Mouse (Mus musculus) liver, embryonic 11.5 days (tissue): ENCODE data around the gene Fam174b. TPM values are rescaled to one million over a fixed set of nuclear protein-coding genes. Genes with fewer than 3 reads are reported as not detected.

Experiments used
- ATAC-seq: fragments of 200-750 bp; cut with Nextera tagmentation; replicated peaks from 2 replicates; pipeline ENCODE4 v1.8.0; 2017; ENCODE audit warnings: moderate number of reproducible peaks, mild to moderate bottlenecking, moderate TSS enrichment, moderate library complexity; ENCODE audit not compliant: low FRiP score
- DNase-seq: peaks from one replicate; pipeline ENCODE4 v3.0.0-alpha.2; 2017; ENCODE audit warnings: low spot score
- H3K27ac ChIP-seq: fragments of 300-500 bp; sonication (generic); 2 replicates; pipeline ENCODE4 v1.5.1; 2014; ENCODE audit warnings: mild to moderate bottlenecking, low read depth, low read length, control low read depth
- H3K27me3 ChIP-seq: fragments of 300-500 bp; sonication (generic); replicated peaks from 2 replicates; pipeline ENCODE4 v1.6.1; 2014; ENCODE audit warnings: low read length, mixed read lengths; ENCODE audit not compliant: control insufficient read depth, insufficient read depth
- H3K36me3 ChIP-seq: fragments of 300-500 bp; sonication (generic); 2 replicates; pipeline ENCODE4 v1.6.1; 2014; ENCODE audit warnings: mild to moderate bottlenecking, low read length, moderate library complexity, mixed read lengths; ENCODE audit not compliant: control insufficient read depth, insufficient read depth
- H3K4me1 ChIP-seq: fragments of 300-500 bp; sonication (generic); replicated peaks from 2 replicates; pipeline ENCODE4 v1.6.1; 2014; ENCODE audit warnings: low read length, mixed read lengths; ENCODE audit not compliant: control insufficient read depth, insufficient read depth
- H3K4me2 ChIP-seq: fragments of 300-500 bp; sonication (generic); 2 replicates; pipeline ENCODE4 v1.6.1; 2014; ENCODE audit warnings: mild to moderate bottlenecking, control low read depth, moderate library complexity
- H3K4me3 ChIP-seq: fragments of 300-500 bp; sonication (generic); 2 replicates; pipeline ENCODE4 v1.5.1; 2014; ENCODE audit warnings: low read depth, low read length, control low read depth
- H3K9ac ChIP-seq: fragments of 300-500 bp; sonication (generic); 2 replicates; pipeline ENCODE4 v1.6.1; 2014; ENCODE audit warnings: low read depth, low read length, control low read depth
- H3K9me3 ChIP-seq: fragments of 300-500 bp; sonication (generic); 2 replicates; pipeline ENCODE4 v1.6.1; 2016; ENCODE audit warnings: low read length, inconsistent platforms, mixed read lengths; ENCODE audit not compliant: control insufficient read depth
- WGBS: fragments of 180-500 bp; shearing (Covaris S2); extraction: QIAGEN DNeasy Blood & Tissue Kit; methylation state at CpG from one replicate; pipeline ENCODE4 v1.1.7; 2014; 5-methylcytosine and 5-hydroxymethylcytosine counted together
- polyA plus RNA-seq: library from polyadenylated mRNA; unstranded; fragments of >200 nt; fragmentation: Nextera tagmentation; extraction: Ambion mirVana; gene quantifications from 2 replicates; pipeline ENCODE4 v1.2.1, GENCODE M21; 2014

The Fam174b gene
- polyA plus RNA-seq: 13.8 and 17.1 TPM in 2 replicates

- Histone ChIP-seq H3K27ac (no peak within 1 kb of the TSS), H3K36me3 (no peaks in the 10 kb centered on the region), H3K27me3 (peaks cover 29% of the 10 kb centered on the region), H3K4me3 (peak within 1 kb of the TSS; percentile 56), H3K4me2 (peak within 1 kb of the TSS; percentile 82), H3K4me1 (no peaks in the 10 kb centered on the region), H3K9me3 (no peaks in the 10 kb centered on the region), H3K9ac (peak within 1 kb of the TSS; percentile 35)
- peak; percentile 80 for ATAC-seq
- DNase-seq: peak; percentile 67
- WGBS: 2% methylated on average over 94 of the region's 94 CpGs
These were observed at the start of gene Fam174b for GRCm38 (mm10) chr7:73740111-73741035. Gene Fam174b, plus strand, starts transcription at chr7:73740302.

- H3K36me3 ChIP-seq: no peaks in the 10 kb centered on the region
- no peak for ATAC-seq
- H3K4me2 ChIP-seq: no peak overlapping the region
- H3K9me3 ChIP-seq: no peaks in the 10 kb centered on the region
- no peak overlapping the region for H3K27ac ChIP-seq
- WGBS: 51% methylated on average over 3 of the region's 3 CpGs
- H3K27me3 ChIP-seq: no peaks in the 10 kb centered on the region
- H3K9ac ChIP-seq: no peak overlapping the region
- H3K4me1 ChIP-seq: no peaks in the 10 kb centered on the region
- H3K4me3 ChIP-seq: no peak overlapping the region
- no peak for DNase-seq
These were observed 43.0 kb upstream of the Fam174b start for GRCm38 (mm10) chr7:73697092-73697491.

GRCm38 (mm10) chr7:73704305-73704704, 35.8 kb upstream of the Fam174b start:
- Histone ChIP-seq H3K4me1 (no peaks in the 10 kb centered on the region), H3K36me3 (no peaks in the 10 kb centered on the region), H3K27ac (no peak overlapping the region), H3K9ac (no peak overlapping the region), H3K4me2 (no peak overlapping the region), H3K4me3 (no peak overlapping the region), H3K27me3 (no peaks in the 10 kb centered on the region), H3K9me3 (no peaks in the 10 kb centered on the region)
- DNase-seq (no peak), ATAC-seq (no peak)

GRCm38 (mm10) chr7:73713506-73713905, 26.6 kb upstream of the Fam174b start:
- Histone ChIP-seq H3K36me3 (no peaks in the 10 kb centered on the region), H3K27ac (no peak overlapping the region), H3K9ac (no peak overlapping the region), H3K4me2 (no peak overlapping the region), H3K4me1 (no peaks in the 10 kb centered on the region), H3K27me3 (no peaks in the 10 kb centered on the region), H3K4me3 (no peak overlapping the region), H3K9me3 (no peaks in the 10 kb centered on the region)
- DNase-seq (no peak), ATAC-seq (no peak)
- WGBS: 76% methylated on average over 8 of the region's 8 CpGs

- Histone ChIP-seq H3K27ac (no peak overlapping the region), H3K4me1 (no peaks in the 10 kb centered on the region), H3K36me3 (no peaks in the 10 kb centered on the region), H3K9ac (no peak overlapping the region), H3K9me3 (no peaks in the 10 kb centered on the region), H3K27me3 (no peaks in the 10 kb centered on the region), H3K4me2 (no peak overlapping the region), H3K4me3 (no peak overlapping the region)
- DNase-seq (no peak), ATAC-seq (no peak)
- 64% methylated on average over 15 of the region's 15 CpGs for WGBS
These were observed 24.0 kb upstream of the Fam174b start for GRCm38 (mm10) chr7:73715928-73716749.

- Histone ChIP-seq H3K27ac (no peak overlapping the region), H3K4me2 (no peak overlapping the region), H3K36me3 (no peaks in the 10 kb centered on the region), H3K27me3 (no peaks in the 10 kb centered on the region), H3K9ac (no peak overlapping the region), H3K9me3 (no peaks in the 10 kb centered on the region), H3K4me1 (no peaks in the 10 kb centered on the region), H3K4me3 (no peak overlapping the region)
- ATAC-seq: no peak
- 88% methylated on average over 3 of the region's 3 CpGs for WGBS
- no peak for DNase-seq
These were observed 23.3 kb upstream of the Fam174b start for GRCm38 (mm10) chr7:73716841-73717240.

GRCm38 (mm10) chr7:73718031-73718430, 22.1 kb upstream of the Fam174b start:
- DNase-seq (no peak), ATAC-seq (no peak)
- H3K36me3 ChIP-seq: no peaks in the 10 kb centered on the region
- H3K4me3 ChIP-seq: no peak overlapping the region
- no peak overlapping the region for H3K27ac ChIP-seq
- no peak overlapping the region for H3K9ac ChIP-seq
- no peak overlapping the region for H3K4me2 ChIP-seq
- no peaks in the 10 kb centered on the region for H3K4me1 ChIP-seq
- H3K9me3 ChIP-seq: no peaks in the 10 kb centered on the region
- WGBS: 70% methylated on average over 10 of the region's 10 CpGs
- no peaks in the 10 kb centered on the region for H3K27me3 ChIP-seq

- ATAC-seq (no peak), DNase-seq (no peak)
- Histone ChIP-seq H3K27ac (no peak overlapping the region), H3K4me2 (no peak overlapping the region), H3K9me3 (no peaks in the 10 kb centered on the region), H3K4me3 (no peak overlapping the region), H3K9ac (no peak overlapping the region), H3K4me1 (no peaks in the 10 kb centered on the region), H3K36me3 (no peaks in the 10 kb centered on the region), H3K27me3 (no peaks in the 10 kb centered on the region)
- 59% methylated on average over 5 of the region's 5 CpGs for WGBS
These were observed 21.6 kb upstream of the Fam174b start for GRCm38 (mm10) chr7:73718497-73719007.
